Mouse (Mus musculus): ENCODE results near the gene Ephb2. TPM values are rescaled to one million over a fixed set of nuclear protein-coding genes. Genes with fewer than 3 reads are reported as not detected.

Ephb2 gene
- polyA plus RNA-seq, 1 experiment from 2014 or later: 9.5 TPM

- peak overlapping the region; percentile 96 for H3K4me3 ChIP-seq
- H3K27ac ChIP-seq: peak overlapping the region; percentile 99
- WGBS: 16% methylated on average over 12 of the region's 12 CpGs
- peaks cover 99% of the 10 kb centered on the region for H3K4me1 ChIP-seq
- H3K36me3 ChIP-seq (replicated peaks): peaks cover 8% of the 10 kb centered on the region; the same call in 1 of the 2 replicates
- no peak for DNase-seq (ENCODE audit: extremely low spot score, low spot score)
- peaks cover 61% of the 10 kb centered on the region for H3K27me3 ChIP-seq (ENCODE audit: poor library complexity, severe bottlenecking)
- H3K9me3 ChIP-seq: no peaks in the 10 kb centered on the region
Observed at GRCm38 (mm10) chr4:136834439-136834814, 1.4 kb downstream of the Ephb2 start.

GRCm38 (mm10) chr4:136833619-136834351, 2.0 kb downstream of the Ephb2 start:
- DNase-seq (ENCODE audit: extremely low spot score, low spot score): no peak
- Histone ChIP-seq H3K4me3 (peak overlapping the region; percentile 96), H3K27ac (peak overlapping the region; percentile 99), H3K27me3 (ENCODE audit: poor library complexity, severe bottlenecking) (peaks cover 55% of the 10 kb centered on the region), H3K4me1 (peaks cover 100% of the 10 kb centered on the region), H3K9me3 (no peaks in the 10 kb centered on the region), H3K36me3 (replicated peaks) (peaks cover 8% of the 10 kb centered on the region; the same call in 1 of the 2 replicates)
- 75% methylated on average over 21 of the region's 21 CpGs for WGBS

GRCm38 (mm10) chr4:136832559-136833232, 3.1 kb downstream of the Ephb2 start:
- H3K9me3 ChIP-seq: no peaks in the 10 kb centered on the region
- H3K4me1 ChIP-seq: peaks cover 98% of the 10 kb centered on the region
- H3K4me3 ChIP-seq: peak overlapping the region; percentile 96; the same call in 1 of the 2 replicates
- H3K27me3 ChIP-seq (ENCODE audit: poor library complexity, severe bottlenecking): peaks cover 44% of the 10 kb centered on the region
- no peak for DNase-seq (ENCODE audit: extremely low spot score, low spot score)
- H3K36me3 ChIP-seq (replicated peaks): peaks cover 17% of the 10 kb centered on the region
- H3K27ac ChIP-seq: 0 out of 2 replicates have a peak overlapping the region, but pooled peaks have one; percentile 99
- WGBS: 88% methylated on average over 16 of the region's 16 CpGs

- DNase-seq (ENCODE audit: extremely low spot score, low spot score): no peak
- H3K4me3 ChIP-seq: peak overlapping the region; percentile 33; the same call in 1 of the 2 replicates
- 34% methylated on average over 9 of the region's 9 CpGs for WGBS
- H3K36me3 ChIP-seq (replicated peaks): peaks cover 35% of the 10 kb centered on the region
- peaks cover 98% of the 10 kb centered on the region for H3K4me1 ChIP-seq
- peaks cover 27% of the 10 kb centered on the region for H3K27me3 ChIP-seq (ENCODE audit: poor library complexity, severe bottlenecking)
- peak overlapping the region; percentile 54 for H3K27ac ChIP-seq
- no peaks in the 10 kb centered on the region for H3K9me3 ChIP-seq
Observed at GRCm38 (mm10) chr4:136830272-136830823, 5.4 kb downstream of the Ephb2 start.

GRCm38 (mm10) chr4:136829837-136830236, 6.0 kb downstream of the Ephb2 start:
- no peaks in the 10 kb centered on the region for H3K9me3 ChIP-seq
- no peak for DNase-seq (ENCODE audit: extremely low spot score, low spot score)
- H3K4me3 ChIP-seq: peak overlapping the region; percentile 33; the same call in 1 of the 2 replicates
- peak overlapping the region; percentile 54 for H3K27ac ChIP-seq
- H3K4me1 ChIP-seq: peaks cover 98% of the 10 kb centered on the region
- H3K36me3 ChIP-seq (replicated peaks): peaks cover 40% of the 10 kb centered on the region
- WGBS: 11% methylated on average over 9 of the region's 9 CpGs
- H3K27me3 ChIP-seq (ENCODE audit: poor library complexity, severe bottlenecking): peaks cover 22% of the 10 kb centered on the region

GRCm38 (mm10) chr4:136828664-136829569, 6.9 kb downstream of the Ephb2 start:
- no peak overlapping the region for H3K4me3 ChIP-seq
- peaks cover 97% of the 10 kb centered on the region for H3K4me1 ChIP-seq

GRCm38 (mm10) chr4:136824935-136825552, 10.7 kb downstream of the Ephb2 start:
- peaks cover 47% of the 10 kb centered on the region for H3K36me3 ChIP-seq (replicated peaks)
- DNase-seq (ENCODE audit: extremely low spot score, low spot score): no peak
- no peaks in the 10 kb centered on the region; the same call in 1 of the 2 replicates for H3K27me3 ChIP-seq (ENCODE audit: poor library complexity, severe bottlenecking)
- peak overlapping the region; percentile 11 for H3K27ac ChIP-seq
- WGBS: 74% methylated on average over 18 of the region's 18 CpGs
- H3K4me1 ChIP-seq: peaks cover 94% of the 10 kb centered on the region
- no peaks in the 10 kb centered on the region for H3K9me3 ChIP-seq
- no peak overlapping the region for H3K4me3 ChIP-seq

More at GRCm38 (mm10) chr4:136828664-136829569, 6.9 kb downstream of the Ephb2 start:
- 56% methylated on average over 11 of the region's 11 CpGs for WGBS
- Histone ChIP-seq H3K9me3 (no peaks in the 10 kb centered on the region), H3K27ac (peak overlapping the region; percentile 54), H3K36me3 (replicated peaks) (peaks cover 48% of the 10 kb centered on the region), H3K27me3 (ENCODE audit: poor library complexity, severe bottlenecking) (peaks cover 17% of the 10 kb centered on the region)
- no peak for DNase-seq (ENCODE audit: extremely low spot score, low spot score)

GRCm38 (mm10) chr4:136820069-136820522, 15.7 kb downstream of the Ephb2 start:
- DNase-seq (ENCODE audit: extremely low spot score, low spot score): peak; percentile 59
- WGBS: 13% methylated on average over 10 of the region's 10 CpGs
- peaks cover 28% of the 10 kb centered on the region for H3K36me3 ChIP-seq (replicated peaks)
- no peaks in the 10 kb centered on the region for H3K9me3 ChIP-seq
- H3K27me3 ChIP-seq (ENCODE audit: poor library complexity, severe bottlenecking): no peaks in the 10 kb centered on the region
- H3K27ac ChIP-seq: peak overlapping the region; percentile 88
- peaks cover 92% of the 10 kb centered on the region for H3K4me1 ChIP-seq
- H3K4me3 ChIP-seq: peak overlapping the region; percentile 31; the same call in 1 of the 2 replicates

- no peak overlapping the region for H3K4me3 ChIP-seq
- WGBS: 65% methylated on average over 7 of the region's 7 CpGs
- peaks cover 88% of the 10 kb centered on the region for H3K4me1 ChIP-seq
- peaks cover 10% of the 10 kb centered on the region for H3K36me3 ChIP-seq (replicated peaks)
- DNase-seq (ENCODE audit: extremely low spot score, low spot score): no peak
- H3K9me3 ChIP-seq: no peaks in the 10 kb centered on the region
- peak overlapping the region; percentile 67; the same call in 1 of the 2 replicates for H3K27ac ChIP-seq
- H3K27me3 ChIP-seq (ENCODE audit: poor library complexity, severe bottlenecking): no peaks in the 10 kb centered on the region
Observed at GRCm38 (mm10) chr4:136816701-136817100, 19.1 kb downstream of the Ephb2 start.

- Histone ChIP-seq H3K9me3 (no peaks in the 10 kb centered on the region), H3K27me3 (ENCODE audit: poor library complexity, severe bottlenecking) (no peaks in the 10 kb centered on the region), H3K36me3 (replicated peaks) (peaks cover 10% of the 10 kb centered on the region), H3K4me1 (peaks cover 88% of the 10 kb centered on the region), H3K4me3 (no peak overlapping the region), H3K27ac (peak overlapping the region; percentile 26; the same call in 1 of the 2 replicates)
- no peak for DNase-seq (ENCODE audit: extremely low spot score, low spot score)
- WGBS: 74% methylated on average over 5 of the region's 5 CpGs
Observed at GRCm38 (mm10) chr4:136815364-136815763, 20.4 kb downstream of the Ephb2 start.

- DNase-seq (ENCODE audit: extremely low spot score, low spot score): no peak
- Histone ChIP-seq H3K4me1 (peaks cover 91% of the 10 kb centered on the region), H3K27ac (peak overlapping the region; percentile 79), H3K4me3 (no peak overlapping the region), H3K36me3 (replicated peaks) (peaks cover 13% of the 10 kb centered on the region), H3K9me3 (no peaks in the 10 kb centered on the region), H3K27me3 (ENCODE audit: poor library complexity, severe bottlenecking) (no peaks in the 10 kb centered on the region)
- 75% methylated on average over 4 of the region's 4 CpGs for WGBS
Observed at GRCm38 (mm10) chr4:136812543-136812942, 23.2 kb downstream of the Ephb2 start.

All from forebrain, embryonic 10.5 days (tissue).